Mouse (Mus musculus) liver, embryonic 16.5 days (tissue): ENCODE data around the gene Adcy5. TPM values are rescaled to one million over a fixed set of nuclear protein-coding genes. Genes with fewer than 3 reads are reported as not detected.

ENCODE experiments used
- ATAC-seq: fragments of 200-750 bp; cut with Nextera tagmentation; 2 replicates; pipeline ENCODE4 v1.8.0; 2017; ENCODE audit warnings: low read depth, mild to moderate bottlenecking, moderate number of reproducible peaks, moderate library complexity
- H3K27ac ChIP-seq: fragments of 300-500 bp; sonication (generic); 2 replicates; pipeline ENCODE4 v1.5.1; 2014; ENCODE audit warnings: mild to moderate bottlenecking, low read length
- H3K27me3 ChIP-seq: fragments of 300-500 bp; sonication (generic); 2 replicates; pipeline ENCODE4 v1.6.1; 2014; ENCODE audit warnings: low read depth, low read length, mixed read lengths; ENCODE audit not compliant: control insufficient read depth, insufficient read depth
- H3K36me3 ChIP-seq: fragments of 300-500 bp; sonication (generic); 2 replicates; pipeline ENCODE4 v1.6.1; 2014; ENCODE audit warnings: mild to moderate bottlenecking; ENCODE audit not compliant: control insufficient read depth, insufficient read depth
- H3K4me1 ChIP-seq: fragments of 300-500 bp; sonication (generic); 2 replicates; pipeline ENCODE4 v1.6.1; 2014; ENCODE audit warnings: low read depth, low read length, mixed read lengths; ENCODE audit not compliant: control insufficient read depth
- H3K4me2 ChIP-seq: fragments of 300-500 bp; sonication (generic); 2 replicates; pipeline ENCODE4 v1.6.1; 2014; ENCODE audit warnings: low read depth, low read length, mixed read lengths
- H3K4me3 ChIP-seq: fragments of 300-500 bp; sonication (generic); 2 replicates; pipeline ENCODE4 v1.5.1; 2014; ENCODE audit warnings: low read depth, mild to moderate bottlenecking, low read length
- H3K9ac ChIP-seq: fragments of 300-500 bp; sonication (generic); 2 replicates; pipeline ENCODE4 v1.6.1; 2014; ENCODE audit warnings: low read depth, low read length
- H3K9me3 ChIP-seq: fragments of 300-500 bp; sonication (generic); replicated peaks from 2 replicates; pipeline ENCODE4 v1.6.1; 2016; ENCODE audit warnings: low read length; ENCODE audit not compliant: control insufficient read depth
- WGBS: fragments of 180-500 bp; shearing (Covaris S2); extraction: QIAGEN DNeasy Blood & Tissue Kit; methylation state at CpG from one replicate; pipeline ENCODE4 v1.1.7; 2014; ENCODE audit not compliant: insufficient replicate concordance; 5-methylcytosine and 5-hydroxymethylcytosine counted together
- polyA plus RNA-seq: library from polyadenylated mRNA; unstranded; fragments of >200 nt; fragmentation: Nextera tagmentation; extraction: Ambion mirVana; gene quantifications from 2 replicates; pipeline ENCODE4 v1.2.1, GENCODE M21; 2015

Adcy5 gene
- polyA plus RNA-seq, 1 experiment from 2014 or later: 0.22 TPM

DNA sequence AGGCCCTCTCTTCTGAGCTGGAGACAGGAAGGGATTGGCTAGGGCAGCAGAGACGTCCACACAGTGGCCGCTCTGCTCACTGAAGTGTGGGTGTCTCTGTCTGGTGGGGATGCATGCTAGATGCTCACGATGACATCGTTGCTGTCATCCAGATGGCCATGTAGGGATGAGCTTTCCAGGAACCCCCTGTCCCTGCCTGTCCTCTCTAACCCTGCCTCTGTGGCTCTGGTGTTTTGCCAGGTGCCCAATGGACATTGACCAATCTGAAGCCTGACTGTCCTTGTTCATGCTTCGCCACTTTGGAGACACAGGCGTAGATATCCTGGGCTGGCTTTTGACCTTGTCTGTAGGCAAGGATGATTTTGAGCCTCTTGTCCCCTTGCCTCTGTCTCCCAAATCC is 95.1 kb downstream of the Adcy5 start:
- Histone ChIP-seq H3K9ac (no peak overlapping the region), H3K27me3 (no peaks in the 10 kb centered on the region), H3K4me1 (no peaks in the 10 kb centered on the region), H3K27ac (no peak overlapping the region), H3K4me3 (no peak overlapping the region), H3K4me2 (no peak overlapping the region), H3K36me3 (no peaks in the 10 kb centered on the region), H3K9me3 (no peaks in the 10 kb centered on the region)
- WGBS: 79% methylated on average over 6 of the region's 6 CpGs
- no peak for ATAC-seq

DNA sequence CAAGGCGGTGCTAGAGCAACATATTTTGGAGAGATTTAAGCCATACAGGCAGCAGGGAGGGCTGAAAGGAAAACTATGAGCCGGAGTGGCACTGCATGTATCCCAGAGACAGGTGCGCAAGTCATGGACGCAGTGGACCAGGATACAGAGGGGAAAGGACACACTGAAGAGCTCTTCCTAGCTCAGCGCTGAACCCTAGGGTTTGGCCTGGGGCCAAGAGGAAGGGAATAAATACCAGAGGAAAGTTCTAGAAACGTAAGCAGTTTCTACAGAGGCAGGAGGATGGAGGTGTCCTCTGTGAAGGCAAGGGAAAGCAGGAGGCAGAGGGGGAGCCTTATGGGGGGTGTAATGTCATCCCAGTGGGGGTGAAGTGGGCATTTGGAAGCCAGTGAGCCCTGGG is 97.0 kb downstream of the Adcy5 start:
- H3K27me3 ChIP-seq: no peaks in the 10 kb centered on the region
- no peak overlapping the region for H3K4me3 ChIP-seq
- no peaks in the 10 kb centered on the region for H3K36me3 ChIP-seq
- H3K9ac ChIP-seq: no peak overlapping the region
- no peak for ATAC-seq
- no peaks in the 10 kb centered on the region for H3K4me1 ChIP-seq
- no peak overlapping the region for H3K27ac ChIP-seq
- no peaks in the 10 kb centered on the region for H3K9me3 ChIP-seq
- 65% methylated on average over 6 of the region's 6 CpGs for WGBS
- H3K4me2 ChIP-seq: no peak overlapping the region

DNA sequence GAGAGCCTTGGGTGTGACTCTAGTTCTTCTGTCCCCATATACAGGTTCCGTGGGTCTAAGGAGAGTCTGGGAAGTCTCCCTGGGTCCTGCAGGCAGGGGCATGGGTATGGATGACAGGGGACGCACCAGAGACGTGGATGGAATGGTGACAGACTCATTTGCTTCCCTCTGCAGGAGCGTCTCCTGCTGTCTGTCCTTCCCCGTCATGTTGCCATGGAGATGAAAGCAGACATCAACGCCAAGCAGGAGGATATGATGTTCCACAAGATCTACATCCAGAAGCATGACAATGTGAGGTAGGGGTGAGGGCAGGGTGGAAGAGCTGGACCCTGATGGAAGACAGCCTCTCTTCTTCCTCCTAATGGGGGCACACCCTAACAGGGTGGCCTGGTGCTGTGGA is 98.3 kb downstream of the Adcy5 start:
- 46% methylated on average over 6 of the region's 6 CpGs for WGBS
- H3K27me3 ChIP-seq: no peaks in the 10 kb centered on the region
- no peaks in the 10 kb centered on the region for H3K4me1 ChIP-seq
- H3K36me3 ChIP-seq: no peaks in the 10 kb centered on the region
- no peak overlapping the region for H3K4me3 ChIP-seq
- no peak for ATAC-seq
- H3K27ac ChIP-seq: no peak overlapping the region
- H3K9me3 ChIP-seq: no peaks in the 10 kb centered on the region
- H3K4me2 ChIP-seq: no peak overlapping the region
- H3K9ac ChIP-seq: no peak overlapping the region

DNA sequence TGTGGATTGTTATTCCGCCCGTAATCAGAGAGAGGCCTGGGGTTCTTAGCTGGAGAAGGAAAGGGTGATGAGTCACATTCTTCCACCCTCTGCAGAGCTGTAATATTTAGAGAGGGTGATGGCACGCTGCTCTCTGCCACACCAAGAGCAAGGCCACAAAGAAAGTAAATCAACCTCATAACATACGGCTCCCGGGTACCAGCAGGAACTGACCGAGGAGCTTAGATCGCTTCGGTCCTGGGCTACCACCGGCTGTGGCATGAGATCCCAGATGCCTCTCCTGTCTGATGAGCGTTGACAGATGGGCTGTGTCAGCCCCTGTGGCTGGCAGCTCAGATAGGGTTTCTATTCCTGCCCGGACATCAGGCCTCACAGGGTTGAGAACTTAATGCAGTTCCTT is 101.3 kb downstream of the Adcy5 start:
- H3K9ac ChIP-seq: no peak overlapping the region
- ATAC-seq: no peak
- H3K27ac ChIP-seq: no peak overlapping the region
- no peaks in the 10 kb centered on the region for H3K36me3 ChIP-seq
- no peaks in the 10 kb centered on the region for H3K9me3 ChIP-seq
- no peaks in the 10 kb centered on the region for H3K4me1 ChIP-seq
- no peak overlapping the region for H3K4me3 ChIP-seq
- H3K27me3 ChIP-seq: no peaks in the 10 kb centered on the region
- 66% methylated on average over 11 of the region's 11 CpGs for WGBS
- no peak overlapping the region for H3K4me2 ChIP-seq

DNA sequence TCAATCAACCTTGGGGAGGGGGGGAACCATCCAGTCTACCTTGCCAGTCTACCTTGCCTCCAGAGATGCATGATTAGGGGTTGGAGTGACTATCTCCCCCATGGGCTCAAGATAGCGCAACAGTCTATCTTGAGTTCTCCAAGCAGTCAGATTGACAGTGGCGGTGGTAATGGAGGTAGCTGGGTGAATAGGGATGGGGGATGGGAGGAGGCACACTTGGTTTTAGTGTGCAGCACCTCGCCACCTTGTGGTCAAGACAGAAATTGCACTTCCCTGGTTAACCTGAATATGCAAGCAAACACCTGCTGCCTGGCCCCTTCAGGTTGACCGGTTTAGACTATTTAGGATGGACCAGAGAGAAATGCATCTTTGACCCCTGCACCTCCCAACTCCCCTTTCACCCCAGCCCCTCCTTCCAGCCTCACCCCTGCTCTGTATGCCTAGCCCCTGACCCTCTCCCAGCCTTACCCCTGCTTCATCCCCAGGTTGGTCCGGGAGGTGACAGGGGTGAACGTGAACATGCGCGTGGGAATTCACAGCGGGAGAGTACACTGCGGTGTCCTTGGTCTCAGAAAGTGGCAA is 115.8 kb downstream of the Adcy5 start:
- Histone ChIP-seq H3K4me1 (no peaks in the 10 kb centered on the region), H3K36me3 (no peaks in the 10 kb centered on the region), H3K4me2 (no peak overlapping the region), H3K9ac (no peak overlapping the region), H3K27me3 (no peaks in the 10 kb centered on the region), H3K4me3 (no peak overlapping the region), H3K9me3 (no peaks in the 10 kb centered on the region), H3K27ac (no peak overlapping the region)
- 35% methylated on average over 10 of the region's 10 CpGs for WGBS
- ATAC-seq: no peak

DNA sequence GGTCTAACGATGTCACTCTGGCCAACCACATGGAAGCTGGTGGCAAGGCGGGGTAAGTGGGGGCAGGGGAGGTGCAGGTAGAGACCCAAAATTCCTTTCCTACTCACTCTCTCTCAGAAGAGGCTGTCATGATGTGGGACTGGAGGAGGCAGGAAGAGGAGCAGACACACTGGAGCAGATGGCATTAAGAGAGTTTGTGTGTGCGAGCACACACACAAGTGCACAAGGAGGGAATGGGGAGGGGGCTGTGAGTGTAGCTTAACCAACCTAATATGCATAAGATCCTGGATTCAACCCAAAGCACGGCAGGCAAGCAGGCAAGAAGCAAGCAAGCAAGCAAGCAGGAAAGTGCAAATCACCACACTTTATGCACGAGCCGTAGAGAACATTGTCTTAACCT is 116.3 kb downstream of the Adcy5 start:
- ATAC-seq: no peak
- Histone ChIP-seq H3K9ac (no peak overlapping the region), H3K4me2 (no peak overlapping the region), H3K27ac (no peak overlapping the region), H3K4me3 (no peak overlapping the region), H3K36me3 (no peaks in the 10 kb centered on the region), H3K4me1 (no peaks in the 10 kb centered on the region), H3K9me3 (no peaks in the 10 kb centered on the region), H3K27me3 (no peaks in the 10 kb centered on the region; the same call in 1 of the 2 replicates)
- 61% methylated on average over 6 of the region's 6 CpGs for WGBS

DNA sequence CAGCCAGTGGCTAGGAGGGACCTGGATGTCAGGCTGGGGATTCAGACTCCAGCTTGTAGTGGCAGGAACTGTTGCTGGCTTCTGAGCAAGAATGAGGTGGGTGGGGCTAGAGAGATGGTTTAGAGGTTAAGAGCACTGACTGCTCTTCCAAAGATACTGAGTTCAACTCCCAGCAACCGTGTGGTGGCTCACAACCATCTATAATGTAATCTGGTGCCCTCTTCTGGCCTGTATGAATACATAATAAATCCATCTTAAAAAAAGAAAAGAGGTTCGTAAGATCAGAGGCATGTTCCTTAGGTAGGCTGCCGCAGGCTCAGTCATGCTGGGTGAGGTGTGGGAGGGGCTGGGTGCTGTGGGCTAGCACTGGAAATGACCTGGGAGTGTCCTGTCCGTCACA is 116.9 kb downstream of the Adcy5 start:
- Histone ChIP-seq H3K9ac (no peak overlapping the region), H3K27ac (no peak overlapping the region), H3K4me3 (no peak overlapping the region), H3K9me3 (no peaks in the 10 kb centered on the region), H3K4me2 (no peak overlapping the region), H3K27me3 (no peaks in the 10 kb centered on the region; the same call in 1 of the 2 replicates), H3K36me3 (no peaks in the 10 kb centered on the region), H3K4me1 (no peaks in the 10 kb centered on the region)
- no peak for ATAC-seq
- WGBS: 50% methylated on average over 4 of the region's 4 CpGs

DNA sequence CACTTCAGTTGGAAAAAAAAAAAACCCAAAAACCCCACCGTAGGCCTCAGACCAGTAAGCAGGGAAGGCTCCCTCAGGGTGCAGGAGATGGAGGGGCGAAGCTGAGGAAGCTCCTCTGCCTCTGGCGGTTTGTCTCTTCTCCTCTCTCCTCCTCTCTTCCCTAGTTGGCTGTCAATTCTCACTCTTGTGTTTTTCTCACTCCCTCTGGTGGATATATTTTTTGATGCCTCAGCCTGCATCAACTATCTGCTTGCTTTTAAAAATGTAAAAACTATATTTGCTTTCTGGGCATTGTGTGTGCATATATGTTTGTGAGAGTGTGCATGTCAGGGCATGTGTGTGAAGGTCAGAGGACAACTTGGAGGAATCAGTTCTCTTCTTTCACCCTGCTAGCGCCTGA is 117.7 kb downstream of the Adcy5 start:
- no peak for ATAC-seq
- H3K36me3 ChIP-seq: no peaks in the 10 kb centered on the region
- WGBS: 43% methylated on average over 4 of the region's 4 CpGs

DNA sequence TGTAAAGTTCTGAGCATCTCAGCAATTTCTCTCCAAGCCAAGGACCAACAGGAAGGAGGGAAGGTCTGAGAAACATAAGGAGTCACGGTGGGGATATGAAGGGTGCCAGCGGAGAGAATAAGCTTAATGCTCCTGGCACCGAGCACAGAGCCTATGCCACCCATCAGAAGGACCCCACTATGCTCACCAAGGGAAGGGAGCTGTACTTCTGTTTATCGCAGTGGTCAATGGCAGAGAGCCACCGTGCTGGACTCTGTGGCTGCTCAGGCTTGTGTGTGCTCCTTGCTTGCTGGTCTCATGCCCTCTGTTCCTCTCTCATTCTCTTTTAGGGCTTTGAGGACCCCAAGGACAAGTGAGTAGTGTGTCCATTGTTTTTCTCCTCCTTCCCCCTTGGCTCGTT is 123.5 kb downstream of the Adcy5 start:
- no peaks in the 10 kb centered on the region for H3K4me1 ChIP-seq
- no peak overlapping the region for H3K4me3 ChIP-seq
- H3K36me3 ChIP-seq: no peaks in the 10 kb centered on the region
- H3K27ac ChIP-seq: no peak overlapping the region
- no peak for ATAC-seq
- no peak overlapping the region for H3K9ac ChIP-seq
- H3K4me2 ChIP-seq: no peak overlapping the region
- H3K9me3 ChIP-seq: no peaks in the 10 kb centered on the region
- no peaks in the 10 kb centered on the region; the same call in 1 of the 2 replicates for H3K27me3 ChIP-seq
- WGBS: 54% methylated on average over 6 of the region's 6 CpGs

More for the DNA sequence above, 117.7 kb downstream of the Adcy5 start:
- Histone ChIP-seq H3K4me2 (no peak overlapping the region), H3K4me1 (no peaks in the 10 kb centered on the region), H3K9ac (no peak overlapping the region), H3K9me3 (no peaks in the 10 kb centered on the region), H3K27me3 (no peaks in the 10 kb centered on the region; the same call in 1 of the 2 replicates), H3K4me3 (no peak overlapping the region), H3K27ac (no peak overlapping the region)
